Mouse (Mus musculus) spleen, adult 12 weeks (tissue): ENCODE data around the gene Camk1.

Experiments used
- DNase-seq: peaks from one replicate; pipeline ENCODE4 v3.0.0; 2022; ENCODE audit warnings: low spot score

Gene Camk1

GRCm38 (mm10) chr6:113343177-113344092 is at the start of gene Camk1:
Gene Camk1 (minus strand): TSS chr6:113343984.
- DNase-seq, result no peak

DNA sequence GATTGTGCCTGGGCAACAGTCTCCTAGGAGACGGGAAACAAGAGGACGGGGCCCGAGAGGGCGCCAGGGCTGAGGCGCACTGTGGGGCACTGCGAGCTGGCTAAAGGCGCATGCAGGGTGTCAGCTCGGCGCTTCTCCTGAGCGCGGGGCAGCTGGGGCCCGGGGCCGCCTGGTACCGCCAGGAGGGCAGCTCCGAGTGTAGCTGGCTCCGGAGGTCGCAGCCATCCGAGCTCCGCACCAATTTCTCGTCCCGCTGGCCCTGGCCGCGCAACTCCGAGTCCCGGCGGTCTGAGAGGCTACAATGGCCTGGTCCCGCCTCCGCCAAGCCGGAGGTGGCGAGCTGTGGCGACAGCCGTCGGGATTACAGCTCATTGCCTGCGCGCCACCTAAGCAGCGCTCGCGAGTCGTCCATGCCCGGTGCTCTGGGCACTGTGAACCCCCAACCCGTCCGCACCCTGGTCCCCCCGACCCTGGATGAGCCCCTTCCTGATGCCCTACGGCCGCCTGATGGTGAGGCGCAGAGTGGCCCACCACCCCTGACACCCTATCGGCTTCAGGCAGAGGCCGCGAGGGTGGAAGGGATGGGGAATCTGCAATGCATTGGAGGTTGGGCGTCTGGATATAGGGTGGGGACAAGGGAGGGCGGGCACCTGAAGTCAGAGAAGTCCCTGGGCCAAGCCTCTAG is 48.7 kb upstream of the Camk1 start:
- no peak for DNase-seq

DNA sequence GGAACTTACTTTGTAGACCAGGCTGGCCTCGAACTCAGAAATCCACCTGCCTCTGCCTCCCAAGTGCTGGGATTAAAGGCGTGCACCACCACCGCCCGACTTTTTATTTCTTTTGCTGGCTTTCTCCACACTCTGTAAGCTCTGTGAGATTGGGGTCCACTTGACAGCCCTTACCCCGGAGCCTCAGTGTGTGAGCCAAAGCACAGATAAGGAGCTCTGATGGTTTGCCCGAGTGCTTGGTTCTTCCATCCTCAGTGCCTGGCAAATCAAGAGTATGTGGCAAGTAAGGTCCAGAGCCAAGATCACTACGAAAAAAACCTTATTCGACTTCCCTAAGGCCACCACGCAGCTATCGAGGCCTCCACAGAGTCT is 48.2 kb upstream of the Camk1 start:
- DNase-seq, result no peak

GRCm38 (mm10) chr6:113390715-113391114 is 46.9 kb upstream of the Camk1 start:
- no peak for DNase-seq

DNA sequence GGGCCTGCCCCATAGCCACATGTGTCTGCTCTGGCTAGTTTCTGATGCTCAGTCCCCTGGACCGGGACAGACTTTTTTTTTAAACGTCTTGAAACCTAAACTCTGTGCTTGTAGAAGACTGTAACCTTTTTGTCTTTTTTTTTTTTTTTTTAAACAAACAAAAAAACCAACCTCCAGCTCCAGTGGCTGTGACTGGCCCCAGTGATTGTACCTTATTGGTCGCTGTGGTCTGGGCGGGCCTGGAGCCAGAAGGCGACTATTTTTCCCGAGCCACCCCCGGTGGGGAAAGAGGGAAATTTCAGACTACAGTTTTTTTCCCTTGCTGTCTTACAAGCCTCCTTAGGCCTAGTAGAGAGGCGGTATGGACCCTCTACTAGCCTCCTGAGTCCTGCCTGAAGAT is 45.2 kb upstream of the Camk1 start, which contains the start of gene Ttll3:
Gene Ttll3, plus strand, starts transcription at position 301 of the 400 bp plus-strand sequence.
- DNase-seq, result no peak

GRCm38 (mm10) chr6:113386025-113386424 is 42.2 kb upstream of the Camk1 start:
- DNase-seq, result no peak

DNA sequence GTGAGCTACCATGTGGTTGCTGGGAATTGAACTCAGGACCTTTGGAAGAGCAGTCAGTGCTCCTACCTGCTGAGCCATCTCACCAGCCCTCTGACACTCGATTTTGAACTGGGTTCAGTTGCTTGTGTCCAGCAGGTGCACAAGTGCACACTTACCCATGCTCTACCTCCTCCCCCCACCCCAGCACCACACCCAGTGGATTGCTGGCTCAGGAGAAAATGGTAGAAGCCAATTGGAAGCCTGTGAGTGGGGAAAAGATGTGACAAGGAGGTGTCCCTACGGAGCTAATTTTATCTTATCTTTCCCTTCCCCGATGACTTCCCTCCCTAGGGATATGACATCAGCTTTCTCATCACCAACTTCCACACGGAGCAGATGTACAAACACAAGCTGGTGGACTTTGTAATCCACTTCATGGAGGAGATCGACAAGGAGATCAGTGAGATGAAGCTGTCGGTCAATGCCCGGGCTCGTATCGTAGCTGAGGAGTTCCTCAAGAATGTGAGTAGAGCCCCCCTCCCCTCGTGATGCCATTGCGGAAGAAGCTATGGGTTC is 41.5 kb upstream of the Camk1 start:
- DNase-seq, result no peak

DNA sequence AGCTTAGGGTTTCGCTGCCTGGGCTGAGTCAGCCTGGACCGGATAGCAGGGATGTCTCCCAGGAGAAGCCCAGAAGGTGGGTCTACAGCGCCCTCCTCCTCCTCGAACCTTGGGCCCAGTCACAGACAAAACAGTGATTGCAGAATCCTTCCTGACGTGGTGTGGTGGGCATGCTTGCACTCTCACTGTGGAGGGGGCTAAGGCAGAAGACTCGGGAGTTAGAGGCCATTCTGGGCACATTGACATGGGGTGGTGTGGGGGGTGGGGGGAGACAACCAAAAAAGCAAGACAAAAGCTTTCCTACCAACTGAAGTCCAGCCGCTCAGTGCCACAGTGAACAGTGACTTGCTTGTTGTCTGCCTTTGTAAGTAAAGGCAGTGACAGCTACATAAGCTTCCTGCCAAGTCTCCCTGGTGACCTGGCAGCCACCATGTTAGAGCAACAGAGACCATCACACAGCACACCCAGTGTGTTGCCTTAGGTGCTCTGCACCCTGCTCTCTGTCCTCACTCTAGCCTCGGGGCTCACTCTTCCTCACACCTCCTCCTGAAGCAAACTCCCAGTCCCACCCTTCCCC is 40.7 kb upstream of the Camk1 start:
- no peak for DNase-seq

GRCm38 (mm10) chr6:113380480-113380879 is 36.7 kb upstream of the Camk1 start:
- no peak for DNase-seq

GRCm38 (mm10) chr6:113379246-113379645 is 35.5 kb upstream of the Camk1 start:
- DNase-seq, result no peak

DNA sequence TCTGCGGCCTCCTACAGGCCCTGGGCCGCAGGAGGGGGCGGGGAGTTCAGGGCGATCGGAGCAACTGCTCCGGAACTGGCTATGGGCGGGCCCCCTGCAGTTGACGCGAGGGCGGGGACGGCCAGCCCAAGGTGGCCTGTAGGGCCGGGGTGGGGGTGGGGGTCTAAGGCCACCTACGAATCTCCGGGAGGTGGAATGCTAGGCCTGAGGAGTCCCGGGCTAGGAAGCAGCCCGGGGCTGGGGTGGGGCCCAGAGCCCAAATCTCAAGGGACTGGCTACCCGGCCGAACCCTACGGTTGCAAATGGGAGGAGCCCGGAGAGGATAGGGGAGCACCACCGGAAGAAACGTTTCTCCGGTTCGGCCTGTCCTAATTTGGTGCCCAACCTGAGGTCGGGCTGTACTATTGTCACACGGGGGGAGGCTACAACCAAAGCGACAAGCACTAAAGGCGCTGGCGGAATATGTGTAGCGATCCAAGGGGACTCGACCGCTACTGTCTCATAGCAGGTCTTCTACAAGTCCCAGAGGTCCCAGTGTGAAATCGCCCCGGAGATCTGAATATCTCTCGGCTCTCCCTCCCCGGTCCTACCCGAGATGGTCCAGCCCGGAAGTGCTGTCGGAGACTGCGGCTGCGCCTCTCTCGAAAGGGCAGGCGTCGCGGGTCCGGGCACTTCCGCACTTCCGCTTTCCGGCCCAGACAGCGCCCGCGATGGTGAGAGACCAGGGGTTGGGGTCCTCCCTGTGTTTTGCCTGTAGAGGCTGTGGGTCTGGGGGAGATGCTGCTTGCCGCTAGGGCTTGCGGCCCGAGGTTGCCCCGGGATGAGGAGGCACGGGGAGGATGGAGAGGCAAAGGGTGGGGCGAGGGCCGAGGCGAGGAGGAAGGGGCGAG is 34.0 kb upstream of the Camk1 start, which contains the start of the genes Tada3 and Arpc4:
Gene Tada3, minus strand, starts transcription at position 388 of the 890 bp plus-strand sequence.
Gene Arpc4, plus strand, starts transcription at position 620 of the 890 bp plus-strand sequence.
- peak; percentile 92 for DNase-seq

- no peak for DNase-seq
These were observed 33.4 kb upstream of the Camk1 start for GRCm38 (mm10) chr6:113377172-113377495.

DNA sequence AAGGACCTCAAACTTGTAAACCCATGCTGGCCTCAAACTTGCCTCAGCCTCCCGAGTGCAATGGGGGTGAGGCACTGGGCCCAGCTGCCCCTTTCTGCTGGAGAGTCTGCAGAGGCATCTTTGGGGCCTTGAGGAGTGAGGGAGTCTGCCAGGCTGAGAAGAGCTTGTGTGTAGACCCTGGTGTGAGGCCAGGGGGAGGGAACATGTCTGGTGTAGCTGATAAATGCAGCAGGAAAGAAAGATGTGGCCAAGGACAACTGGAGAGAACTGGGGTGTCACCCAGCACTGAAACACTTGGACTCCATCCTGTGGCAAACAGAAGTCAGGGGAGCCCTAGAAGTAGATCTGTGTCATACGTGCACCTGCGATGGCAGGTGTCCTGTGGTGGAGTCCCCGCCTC is 29.7 kb upstream of the Camk1 start:
- DNase-seq, result no peak

DNA sequence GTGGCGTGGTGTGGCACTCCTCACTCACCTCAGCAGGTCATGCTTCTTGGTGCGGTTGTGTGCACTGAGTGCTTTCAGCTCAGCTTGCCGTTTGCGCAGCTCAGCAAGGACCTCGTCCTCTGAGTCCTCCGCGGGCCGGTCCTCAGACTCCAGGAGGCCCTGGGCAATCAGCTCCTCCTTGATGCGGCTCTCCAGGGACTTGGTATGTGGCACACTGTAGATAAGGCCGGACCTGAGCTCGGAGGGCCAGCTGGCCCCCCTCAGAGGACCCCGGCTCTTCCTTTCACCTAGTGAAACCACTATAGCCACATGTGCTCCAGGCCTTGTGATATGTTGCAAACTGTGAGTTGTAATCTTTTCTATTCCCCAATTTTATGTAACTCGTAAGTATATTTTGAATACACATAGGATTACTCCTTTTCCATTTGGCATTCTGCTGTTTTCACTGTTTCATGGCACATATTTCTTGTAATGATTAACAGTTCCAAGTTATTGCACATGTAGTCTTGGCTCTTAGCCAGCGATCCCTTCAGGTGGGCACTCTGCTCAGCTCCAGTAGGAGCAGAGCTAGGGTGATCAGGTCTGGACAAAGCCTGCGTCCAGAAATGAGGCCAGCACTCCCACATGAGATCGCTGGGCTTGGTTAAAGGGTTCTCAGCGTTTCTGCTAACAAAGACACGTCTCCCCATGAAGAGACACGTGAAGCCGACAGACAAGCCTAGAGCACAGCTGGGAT is 26.6 kb upstream of the Camk1 start:
- no peak for DNase-seq

GRCm38 (mm10) chr6:113368577-113368976 is 24.8 kb upstream of the Camk1 start:
- DNase-seq, result no peak

DNA sequence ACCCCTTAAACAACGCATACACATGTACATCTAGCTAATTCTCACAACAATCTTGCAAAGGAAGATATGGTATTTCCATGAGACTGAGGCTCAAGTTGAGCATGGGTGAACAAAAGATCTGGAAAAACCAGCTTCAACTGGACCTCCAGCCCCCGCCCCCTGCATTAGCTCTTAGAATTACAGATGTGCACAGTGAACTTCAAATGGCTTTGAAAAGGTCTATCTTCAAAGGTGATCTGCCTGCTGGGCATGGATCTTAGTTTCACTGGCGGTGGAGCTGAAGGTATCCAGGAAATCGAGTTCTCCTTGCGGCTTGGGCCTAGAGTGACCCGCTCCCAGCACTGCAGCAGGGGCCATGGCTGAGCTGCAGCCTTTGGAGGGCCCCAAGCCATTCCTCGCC is 24.3 kb upstream of the Camk1 start:
- DNase-seq, result no peak

DNA sequence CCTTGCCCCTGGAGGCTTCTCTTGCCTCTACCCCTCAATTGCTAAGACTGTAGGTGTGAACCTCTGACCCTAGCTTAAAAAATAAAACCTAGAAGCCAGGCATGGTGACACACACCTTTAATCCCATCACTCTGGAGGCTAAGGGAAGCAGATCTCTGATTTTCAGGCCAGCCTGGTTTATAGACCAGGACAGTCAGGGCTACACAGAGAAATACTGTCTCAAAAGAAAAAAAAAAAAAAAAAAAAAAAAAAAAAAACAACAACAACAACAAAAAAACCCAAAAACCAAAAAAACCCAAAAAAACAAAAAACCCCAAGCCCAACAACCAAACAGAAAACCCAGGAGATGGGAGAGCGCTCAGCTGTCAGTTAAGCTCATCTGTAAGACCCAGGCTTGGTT is 23.8 kb upstream of the Camk1 start:
- no peak for DNase-seq

- no peak for DNase-seq
These were observed 22.9 kb upstream of the Camk1 start for GRCm38 (mm10) chr6:113366639-113367038.

- DNase-seq, result no peak
These were observed 20.8 kb upstream of the Camk1 start for GRCm38 (mm10) chr6:113364518-113365135.

DNA sequence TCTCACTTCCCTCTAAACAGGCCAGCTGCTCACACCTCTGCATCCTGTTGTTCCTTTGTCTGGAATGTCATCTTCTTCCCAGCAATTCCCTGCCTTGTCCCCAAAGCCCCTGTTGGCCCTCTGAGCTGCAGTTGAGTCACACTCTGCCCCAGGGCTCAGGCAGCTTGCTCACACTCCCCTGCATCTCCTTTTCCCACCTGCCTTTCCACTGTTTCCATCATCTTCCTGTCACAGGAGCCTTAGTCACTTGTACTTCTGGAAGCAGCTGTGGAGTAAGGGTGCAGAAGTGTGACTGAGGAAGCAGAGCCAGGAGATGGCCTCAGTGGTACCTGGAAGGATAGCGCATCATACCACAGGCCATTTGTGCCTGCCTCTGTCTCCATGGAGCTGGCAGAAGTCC is 18.5 kb upstream of the Camk1 start:
- no peak for DNase-seq
